Mouse (Mus musculus) CD4-positive naive resting alpha-beta T cell, adult 57 days (primary cell): ENCODE data around the gene Kat8. TPM values are rescaled to one million over a fixed set of nuclear protein-coding genes. Genes with fewer than 3 reads are reported as not detected.

Experiments
- total RNA-seq: library from RNA; stranded (reverse); gene quantifications from one replicate; pipeline ENCODE4 v1.2.4, GENCODE M21; 2023

Kat8 gene
- total RNA-seq = 37.3 TPM

DNA sequence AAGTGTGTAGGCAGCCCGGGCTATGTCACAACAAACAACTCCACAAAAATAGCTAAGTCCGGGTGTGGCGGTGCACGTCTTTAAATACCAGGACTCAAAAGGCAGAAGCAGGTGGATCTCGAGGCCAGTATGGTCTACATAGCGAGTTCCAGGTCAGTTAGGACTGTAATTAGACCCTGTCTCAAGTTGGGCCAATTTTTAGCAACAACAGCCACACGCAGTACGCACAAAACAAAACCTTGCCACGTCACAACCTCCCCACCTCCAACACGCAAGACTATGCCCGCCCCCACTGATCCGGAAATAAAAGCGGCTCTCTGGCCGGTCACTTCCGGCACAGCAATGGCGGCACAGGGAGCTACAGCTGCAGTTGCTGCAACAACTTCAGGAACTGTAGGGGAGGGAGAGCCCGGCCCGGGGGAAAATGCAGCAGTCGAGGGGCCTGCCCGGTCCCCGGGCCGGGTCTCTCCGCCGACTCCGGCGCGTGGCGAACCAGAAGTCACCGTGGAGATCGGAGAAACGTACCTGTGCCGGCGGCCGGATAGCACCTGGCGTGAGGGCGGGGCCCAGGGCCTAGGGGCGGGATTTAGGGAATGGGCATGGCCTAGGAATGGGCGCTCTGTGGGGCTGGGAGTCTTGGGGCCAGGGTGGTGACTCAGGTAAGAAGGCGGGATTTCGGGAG, at the start of gene Kat8:
Kat8 (plus strand) TSS at position 327 of the 682 bp plus-strand sequence.

DNA sequence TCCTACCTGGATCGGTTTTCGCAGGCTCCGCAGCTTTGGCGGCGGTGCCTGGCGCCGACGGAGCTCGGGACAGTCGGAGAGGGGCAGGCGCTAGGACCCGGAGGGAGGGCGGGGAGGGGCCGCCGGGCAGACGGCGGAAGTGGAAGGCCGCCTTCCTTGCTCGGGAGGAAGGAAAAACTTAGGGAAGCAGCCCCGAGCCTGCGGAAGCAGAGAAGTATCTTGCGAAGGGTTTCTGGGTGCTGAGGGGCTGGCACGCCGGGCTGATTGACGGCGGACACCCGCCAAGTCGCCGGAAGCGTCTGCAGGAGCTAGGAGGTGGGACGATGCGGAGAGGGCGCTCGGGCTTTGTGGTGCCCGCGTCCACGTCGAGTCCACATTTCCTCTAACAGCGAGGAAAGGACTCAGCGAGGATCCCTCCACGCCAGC, 36.3 kb upstream of the Kat8 start, which contains the start of gene Zfp646:
Zfp646 (plus strand) TSS at position 181 of the 426 bp plus-strand sequence.

DNA sequence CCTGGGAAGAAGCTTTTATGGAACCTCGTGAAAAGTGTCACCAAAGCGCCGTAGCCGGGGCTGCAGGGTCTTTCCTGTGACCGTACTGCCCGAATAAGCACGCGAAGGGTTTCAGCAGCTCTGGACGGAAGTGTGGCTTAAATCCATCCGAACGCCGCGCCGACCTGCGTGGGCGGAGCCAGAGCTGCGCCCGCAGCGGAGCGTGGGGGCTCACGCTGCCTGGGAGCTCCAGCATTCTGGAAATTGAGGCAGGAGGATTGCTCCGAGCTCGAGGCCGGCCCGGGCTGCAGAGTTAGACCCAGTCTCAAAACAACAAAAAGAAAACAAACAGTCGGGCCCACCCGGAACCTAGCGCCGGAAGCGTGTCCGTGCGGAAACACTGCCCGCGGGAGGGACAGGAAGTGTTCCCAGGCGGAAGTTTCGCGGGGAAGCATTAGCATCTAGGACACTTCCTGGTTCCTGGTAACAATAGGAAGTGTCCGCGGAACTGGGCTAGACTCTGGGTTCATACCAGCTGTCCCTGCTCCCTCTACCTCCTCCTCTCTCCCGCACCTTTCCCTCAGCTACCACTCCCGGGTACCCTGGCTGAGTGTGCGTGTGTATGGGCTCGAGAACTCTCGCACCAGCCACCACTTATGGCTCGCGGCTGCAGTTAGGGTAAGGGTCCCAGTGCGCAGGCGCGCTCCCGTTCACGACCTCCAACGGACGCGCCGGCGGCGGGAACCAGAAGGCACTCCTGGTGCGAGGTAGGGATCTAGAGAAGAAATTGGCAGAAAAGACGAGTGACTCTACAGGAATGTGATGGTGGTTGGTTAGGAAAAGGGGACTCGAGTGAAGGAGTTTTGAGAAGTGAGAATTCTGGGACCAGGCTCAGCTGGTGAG, 35.6 kb upstream of the Kat8 start, which contains the start of gene Zfp668:
Zfp668 (minus strand) TSS at position 362 of the 882 bp plus-strand sequence.

DNA sequence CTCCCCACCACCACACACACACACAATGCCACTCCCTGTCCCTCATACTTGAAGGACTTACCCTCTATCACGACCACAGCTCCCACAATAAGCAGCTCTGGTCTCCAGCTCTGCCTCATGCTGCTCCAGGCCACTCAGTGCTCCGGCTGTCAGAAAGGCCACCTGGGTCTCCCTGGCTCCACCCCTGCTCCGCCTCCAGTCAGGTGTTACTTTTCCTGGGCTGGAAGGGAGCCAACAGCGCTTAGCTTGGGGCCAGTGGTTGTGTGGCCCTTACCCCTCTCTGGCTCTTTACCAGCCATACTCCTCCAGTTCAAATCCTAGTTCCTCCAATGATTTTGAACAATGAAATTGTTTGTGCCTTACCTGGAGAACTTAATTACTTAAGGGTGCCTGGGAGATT, 21.5 kb upstream of the Kat8 start, which contains the start of gene Prss53:
Prss53 (minus strand) TSS at position 173 of the 400 bp plus-strand sequence.

DNA sequence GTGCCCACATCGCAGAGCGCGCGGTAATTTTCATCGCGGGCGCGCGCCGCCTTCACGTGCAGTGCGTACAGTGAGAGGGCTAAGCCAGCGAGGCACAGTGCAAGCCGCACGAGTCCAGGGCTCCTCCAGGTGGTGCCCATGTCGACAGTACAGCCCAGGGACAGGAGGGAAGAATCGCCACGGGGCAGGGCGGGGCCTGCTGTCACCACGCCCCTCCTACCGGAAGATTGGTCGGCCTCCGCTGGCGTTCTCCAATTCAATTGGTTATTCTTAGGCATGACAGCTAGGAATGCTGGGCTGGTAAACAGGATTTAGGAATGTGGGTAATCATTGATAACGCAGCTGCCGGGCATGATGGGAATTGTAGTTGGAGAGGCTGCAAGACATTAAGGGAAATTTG, 16.9 kb upstream of the Kat8 start, which contains the start of the genes Gm21974 and Vkorc1:
Gm21974 (minus strand) TSS at position 13 of the 400 bp plus-strand sequence.
Vkorc1 (minus strand) TSS at position 176 of the 400 bp plus-strand sequence.

DNA sequence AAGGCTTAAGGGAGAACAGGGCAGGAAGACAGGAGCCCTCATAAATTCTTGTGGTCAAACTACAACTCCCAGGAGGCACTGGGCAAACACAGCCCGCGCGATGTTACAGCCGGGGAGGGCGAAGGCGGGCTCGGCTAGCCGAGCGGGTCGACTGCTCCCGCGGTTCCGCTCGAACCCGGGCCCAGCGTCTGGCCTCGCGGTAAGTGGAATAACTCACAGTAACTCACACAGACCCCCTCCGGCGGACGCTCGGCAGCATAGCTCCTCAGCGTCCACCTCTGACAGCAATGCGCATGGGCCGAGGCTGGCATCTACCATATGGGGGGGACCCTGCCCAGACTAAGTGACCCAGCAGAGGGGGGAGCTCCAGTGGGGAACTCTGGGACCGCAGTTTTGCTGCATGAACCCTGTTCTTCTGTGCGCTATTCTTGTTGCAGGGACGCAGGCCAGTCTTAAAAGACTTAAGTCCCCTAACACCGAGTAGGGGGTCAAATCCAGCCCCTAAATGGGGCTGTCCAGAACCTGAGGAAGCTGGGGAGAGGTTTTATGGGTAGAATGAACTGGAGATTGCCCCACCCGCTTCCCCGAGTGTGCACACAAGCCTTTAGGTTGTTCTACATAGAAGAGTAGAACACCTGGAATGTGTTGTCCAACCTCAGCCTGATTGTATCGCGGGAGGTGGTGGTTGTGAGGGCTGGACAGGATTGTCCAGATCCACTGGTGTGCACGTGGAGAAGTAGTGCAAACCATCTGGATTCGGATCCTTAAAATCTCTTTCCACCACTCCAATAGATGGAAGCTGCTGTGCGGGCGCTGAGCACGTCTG, 8.1 kb upstream of the Kat8 start, which contains the start of gene Bckdk:
Bckdk (plus strand) TSS at position 112 of the 826 bp plus-strand sequence.

DNA sequence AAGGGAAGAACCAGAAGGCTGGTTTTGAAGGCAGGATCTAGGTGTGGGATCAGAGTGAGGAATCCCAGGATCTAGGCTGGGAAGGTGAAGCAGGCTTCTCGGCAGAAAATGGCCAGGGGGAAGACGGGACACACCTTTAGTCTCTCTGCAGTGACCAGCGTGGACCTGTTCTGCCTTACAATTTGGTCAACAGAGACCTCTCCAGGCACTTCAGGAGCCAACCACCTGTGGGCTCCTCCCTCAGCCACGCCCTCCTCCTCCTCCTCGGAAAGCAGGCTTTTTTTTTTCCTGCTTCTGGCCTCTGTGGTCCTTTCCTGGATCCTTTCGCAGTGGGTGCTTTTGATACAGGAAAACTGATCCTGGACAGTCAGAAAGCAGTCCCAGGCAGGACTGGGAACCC, 17.6 kb downstream of the Kat8 start, which contains the start of gene Prss8:
Prss8 (minus strand) TSS at position 182 of the 400 bp plus-strand sequence.

DNA sequence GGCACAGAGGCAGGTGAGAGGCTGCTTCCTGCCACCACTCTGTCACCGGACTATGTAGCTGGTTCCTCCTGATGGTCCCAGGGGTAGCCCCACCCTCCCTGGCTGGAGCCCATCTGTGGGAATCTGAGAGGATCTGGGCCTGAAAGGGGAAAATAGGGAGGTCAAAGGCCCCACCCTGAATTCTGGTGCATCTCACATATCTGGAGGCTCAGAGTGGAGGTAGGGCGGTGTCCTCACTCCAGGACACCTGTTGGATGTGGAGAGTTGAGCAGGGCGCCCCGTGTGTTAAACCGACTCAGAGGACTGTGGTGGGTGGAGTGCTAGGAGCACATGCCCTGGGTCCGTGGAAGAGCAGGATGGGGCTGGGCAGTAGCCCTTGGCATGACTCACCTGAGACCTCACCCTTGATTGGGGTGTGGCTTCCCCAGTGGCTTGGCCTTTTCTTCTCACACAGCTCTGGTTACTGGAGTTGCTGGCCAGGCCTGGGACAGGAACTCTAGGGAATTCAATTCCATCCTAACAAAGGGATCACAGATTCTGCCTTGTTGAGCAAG, 34.2 kb downstream of the Kat8 start, which contains the start of gene Prss36:
Prss36 (minus strand) TSS at position 256 of the 554 bp plus-strand sequence.

DNA sequence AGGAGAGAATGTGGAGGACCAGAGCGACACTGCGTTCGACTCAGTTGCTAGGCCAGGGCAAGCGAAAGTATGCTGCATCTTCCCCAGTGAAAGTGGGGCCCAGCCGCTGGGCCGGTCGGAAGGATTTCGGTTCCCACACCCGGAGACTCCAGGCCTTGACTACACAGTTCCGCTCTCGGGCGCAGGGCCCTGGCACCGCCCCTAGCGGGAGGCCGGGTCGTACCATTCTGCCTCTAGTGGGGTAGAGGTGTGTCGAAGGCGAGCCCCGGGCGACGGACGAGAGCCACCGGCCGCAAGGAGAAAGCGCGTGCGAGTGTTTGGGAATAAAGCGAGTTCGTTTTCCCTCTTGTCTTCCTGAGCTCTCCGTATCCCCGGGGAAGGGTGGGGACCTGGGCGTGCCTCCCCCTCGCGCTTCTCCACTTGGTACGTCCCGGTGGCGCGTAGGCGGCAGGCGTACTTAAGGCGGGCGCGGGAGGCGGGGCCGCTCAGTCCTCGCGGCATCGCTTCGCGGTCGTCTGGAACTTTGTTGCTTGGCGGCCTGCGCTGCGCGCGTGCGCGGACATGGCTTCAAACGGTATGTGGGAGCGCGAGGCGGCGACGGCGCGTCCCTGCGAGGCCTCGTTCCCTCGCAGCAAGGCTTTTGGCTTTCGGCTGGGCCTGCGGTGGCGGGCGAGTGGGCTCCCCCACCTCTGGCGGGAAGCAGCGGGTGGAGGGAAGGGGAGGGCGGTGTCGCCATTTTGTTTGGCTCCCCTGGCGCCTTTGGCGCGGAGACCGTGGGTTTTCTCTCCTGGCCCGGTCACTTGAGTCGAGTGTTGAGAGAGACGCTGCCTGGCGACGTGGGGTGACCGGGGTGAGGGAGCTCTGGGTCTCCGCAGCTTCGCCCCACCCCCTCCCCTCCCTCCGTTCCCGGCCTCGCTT, 54.9 kb downstream of the Kat8 start, which contains the start of gene Fus:
Fus (plus strand) TSS at position 454 of the 918 bp plus-strand sequence.

Other genes starting within 250 kb of the Kat8 start
- 30.7 TPM for gene Bcl7c, start 203.6 kb upstream of the Kat8 start, total RNA-seq
- gene Ctf1, start 199.8 kb upstream of the Kat8 start, total RNA-seq = not detected
- not detected for gene Ctf2, start 180.3 kb upstream of the Kat8 start, total RNA-seq
- gene Fbxl19, start 168.0 kb upstream of the Kat8 start, total RNA-seq = 6.9 TPM
- gene Orai3, start 142.7 kb upstream of the Kat8 start, total RNA-seq = 10.6 TPM
- 84.5 TPM for gene Setd1a, start 135.8 kb upstream of the Kat8 start, total RNA-seq
- gene Gm49388, start 126.9 kb upstream of the Kat8 start, total RNA-seq = not detected
- gene Hsd3b7, start 111.9 kb upstream of the Kat8 start, total RNA-seq = 5.6 TPM
- gene Stx4a, start 88.2 kb upstream of the Kat8 start, total RNA-seq = 114 TPM
- gene Stx1b, start 88.0 kb upstream of the Kat8 start, total RNA-seq = not detected
- gene Zfp646, start 36.3 kb upstream of the Kat8 start, total RNA-seq = 89.5 TPM
- gene Zfp668, start 35.7 kb upstream of the Kat8 start, total RNA-seq = 20.5 TPM
- gene Prss53, start 21.5 kb upstream of the Kat8 start, total RNA-seq = 0.44 TPM
- gene Gm21974, start 17.1 kb upstream of the Kat8 start, total RNA-seq = not detected
- 15.3 TPM for gene Vkorc1, start 16.9 kb upstream of the Kat8 start, total RNA-seq
- 36.7 TPM for gene Bckdk, start 8.4 kb upstream of the Kat8 start, total RNA-seq
- not detected for gene Prss8, start 17.6 kb downstream of the Kat8 start, total RNA-seq
- gene Prss36, start 34.2 kb downstream of the Kat8 start, total RNA-seq = 1.4 TPM
- gene Fus, start 54.9 kb downstream of the Kat8 start, total RNA-seq = 865 TPM
- 60.1 TPM for gene Pycard, start 81.4 kb downstream of the Kat8 start, total RNA-seq
- gene Trim72, start 91.4 kb downstream of the Kat8 start, total RNA-seq = 2.4 TPM
- gene Itgam, start 150.1 kb downstream of the Kat8 start, total RNA-seq = 4.8 TPM
- not detected for gene Gm49368, start 150.2 kb downstream of the Kat8 start, total RNA-seq
- gene Itgax, start 217.0 kb downstream of the Kat8 start, total RNA-seq = 3.6 TPM
- 6.2 TPM for gene Itgad, start 241.9 kb downstream of the Kat8 start, total RNA-seq